Mouse (Mus musculus) forebrain, postnatal 0 days (tissue): ENCODE measurements around the gene Ascc2. TPM values are rescaled to one million over a fixed set of nuclear protein-coding genes. Genes with fewer than 3 reads are reported as not detected.
A peak's percentile ranks its signal among the peaks of the same experiment; 100 is the strongest.

Source experiments
- ATAC-seq: fragments of 200-750 bp; cut with Nextera tagmentation; 2 replicates; pipeline ENCODE4 v1.8.0; 2017; ENCODE audit warnings: mild to moderate bottlenecking, moderate library complexity
- DNase-seq: peaks from one replicate; pipeline ENCODE4 v3.0.0-alpha.2; 2015
- H3K27ac ChIP-seq: fragments of 300-500 bp; sonication (generic); 2 replicates; pipeline ENCODE4 v1.5.1; 2014; ENCODE audit warnings: low read depth, mild to moderate bottlenecking, antibody characterized with exemption, low read length, moderate library complexity, mixed read lengths
- H3K27me3 ChIP-seq: fragments of 300-500 bp; sonication (generic); 2 replicates; pipeline ENCODE4 v1.6.1; 2014; ENCODE audit warnings: mild to moderate bottlenecking, low read length, mixed read lengths; ENCODE audit not compliant: insufficient read depth
- H3K36me3 ChIP-seq: fragments of 300-500 bp; sonication (generic); 2 replicates; pipeline ENCODE4 v1.6.1; 2014; ENCODE audit warnings: mild to moderate bottlenecking, moderate library complexity; ENCODE audit not compliant: insufficient read depth
- H3K4me1 ChIP-seq: fragments of 300-500 bp; sonication (generic); 2 replicates; pipeline ENCODE4 v1.6.1; 2014; ENCODE audit warnings: antibody characterized with exemption; ENCODE audit not compliant: insufficient read depth
- H3K4me2 ChIP-seq: fragments of 300-500 bp; sonication (generic); 2 replicates; pipeline ENCODE4 v1.6.1; 2014; ENCODE audit warnings: low read depth, mild to moderate bottlenecking, moderate library complexity
- H3K4me3 ChIP-seq: fragments of 300-500 bp; sonication (generic); 2 replicates; pipeline ENCODE4 v1.5.1; 2014; ENCODE audit warnings: low read depth, low read length, mixed read lengths
- H3K9ac ChIP-seq: fragments of 300-500 bp; sonication (generic); 2 replicates; pipeline ENCODE4 v1.6.1; 2014; ENCODE audit warnings: mild to moderate bottlenecking
- H3K9me3 ChIP-seq: fragments of 300-500 bp; sonication (generic); 2 replicates; pipeline ENCODE4 v1.6.1; 2016; ENCODE audit warnings: low read length
- CTCF ChIP-seq: sonication (generic); IDR thresholded peaks from 2 replicates; pipeline ENCODE4 v1.5.1; 2016; ENCODE audit warnings: antibody characterized with exemption, control low read depth, low read depth
- WGBS: fragments of 180-500 bp; shearing (Covaris S2); extraction: QIAGEN DNeasy Blood & Tissue Kit; methylation state at CpG from one replicate; pipeline ENCODE4 v1.1.7; 2014; 5-methylcytosine and 5-hydroxymethylcytosine counted together
- polyA plus RNA-seq: library from polyadenylated mRNA; unstranded; fragments of >200 nt; fragmentation: Nextera tagmentation; extraction: Ambion mirVana; gene quantifications from 2 replicates; pipeline ENCODE4 v1.2.1, GENCODE M21; 2015
- total RNA-seq: library from RNA; depleted of rRNA; stranded (reverse); fragments of >200 nt; gene quantifications from 2 replicates; pipeline ENCODE4 v1.2.3, GENCODE M21; 2014; rRNA removed

Gene Ascc2
- total RNA-seq (14.5 and 17.3 TPM in 2 replicates), polyA plus RNA-seq (12.0 and 14.3 TPM in 2 replicates)

GRCm38 (mm10) chr11:4637534-4638234 is at the start of gene Ascc2:
TSS of gene Ascc2 (plus strand) at chr11:4637747.
- H3K4me3 ChIP-seq, result peak within 1 kb of the TSS; percentile 71
- peak within 1 kb of the TSS; percentile 75 for H3K9ac ChIP-seq
- H3K4me1 ChIP-seq, result peaks cover 7% of the 10 kb centered on the region; the same call in 1 of the 2 replicates
- WGBS, result under 1% methylated on average over 35 of the region's 35 CpGs
- H3K4me2 ChIP-seq, result peak within 1 kb of the TSS; percentile 69
- DNase-seq, result peak; percentile 82
- H3K27me3 ChIP-seq, result no peaks in the 10 kb centered on the region
- H3K9me3 ChIP-seq, result no peaks in the 10 kb centered on the region
- peak; percentile 38 for TF ChIP-seq CTCF
- H3K27ac ChIP-seq, result peak within 1 kb of the TSS; percentile 83
- ATAC-seq, result peak; percentile 95
- H3K36me3 ChIP-seq, result 0 out of 2 replicates have a peak, but pooled peaks cover 6% of the 10 kb centered on the region

- 79% methylated on average over 4 of the region's 4 CpGs for WGBS
- DNase-seq (no peak), ATAC-seq (no peak)
- no peaks in the 10 kb centered on the region for H3K9me3 ChIP-seq
- H3K4me1 ChIP-seq, result peaks cover 10% of the 10 kb centered on the region; the same call in 1 of the 2 replicates
- H3K4me2 ChIP-seq, result no peak overlapping the region
- no peak overlapping the region for H3K27ac ChIP-seq
- no peak for TF ChIP-seq CTCF
- no peaks in the 10 kb centered on the region for H3K36me3 ChIP-seq
- H3K4me3 ChIP-seq, result no peak overlapping the region
- H3K27me3 ChIP-seq, result no peaks in the 10 kb centered on the region
- H3K9ac ChIP-seq, result no peak overlapping the region
Measured at GRCm38 (mm10) chr11:4591811-4592210, 45.7 kb upstream of the Ascc2 start.

GRCm38 (mm10) chr11:4593491-4593848 is 44.1 kb upstream of the Ascc2 start:
- WGBS, result 15% methylated on average over 5 of the region's 5 CpGs
- DNase-seq (no peak), ATAC-seq (no peak)
- H3K27me3 ChIP-seq, result no peaks in the 10 kb centered on the region
- no peaks in the 10 kb centered on the region for H3K9me3 ChIP-seq
- no peak for TF ChIP-seq CTCF
- peaks cover 10% of the 10 kb centered on the region; the same call in 1 of the 2 replicates for H3K4me1 ChIP-seq
- H3K27ac ChIP-seq, result no peak overlapping the region
- peak overlapping the region; percentile 59 for H3K4me2 ChIP-seq
- H3K36me3 ChIP-seq, result no peaks in the 10 kb centered on the region
- H3K9ac ChIP-seq, result peak overlapping the region; percentile 96
- peak overlapping the region; percentile 94 for H3K4me3 ChIP-seq

- WGBS, result 5% methylated on average over 43 of the region's 45 CpGs
- peak overlapping the region; percentile 59 for H3K4me2 ChIP-seq
- peak; percentile 31 for DNase-seq
Measured at GRCm38 (mm10) chr11:4593849-4594607, 43.5 kb upstream of the Ascc2 start.

GRCm38 (mm10) chr11:4594608-4595500 is 42.7 kb upstream of the Ascc2 start, which contains the start of gene Mtmr3:
TSS of gene Mtmr3 (minus strand) at chr11:4594863.
- 7% methylated on average over 41 of the region's 53 CpGs for WGBS
- no peak for TF ChIP-seq CTCF
- Histone ChIP-seq H3K4me1 (peaks cover 10% of the 10 kb centered on the region; the same call in 1 of the 2 replicates), H3K4me2 (peak within 1 kb of the TSS; percentile 59), H3K36me3 (no peaks in the 10 kb centered on the region), H3K4me3 (peak within 1 kb of the TSS; percentile 94), H3K27ac (peak within 1 kb of the TSS; percentile 96), H3K9ac (peak within 1 kb of the TSS; percentile 96), H3K27me3 (no peaks in the 10 kb centered on the region), H3K9me3 (no peaks in the 10 kb centered on the region)
- DNase-seq (peak; percentile 96), ATAC-seq (peak; percentile 89)

More at GRCm38 (mm10) chr11:4593849-4594607, 43.5 kb upstream of the Ascc2 start:
- peak overlapping the region; percentile 96 for H3K27ac ChIP-seq
- H3K27me3 ChIP-seq, result no peaks in the 10 kb centered on the region
- 0 out of 2 replicates have a peak, but pooled peaks have one; percentile 35 for TF ChIP-seq CTCF
- H3K4me3 ChIP-seq, result peak overlapping the region; percentile 94
- peak overlapping the region; percentile 96 for H3K9ac ChIP-seq
- H3K9me3 ChIP-seq, result no peaks in the 10 kb centered on the region
- ATAC-seq, result peak; percentile 84
- H3K36me3 ChIP-seq, result no peaks in the 10 kb centered on the region
- peaks cover 10% of the 10 kb centered on the region; the same call in 1 of the 2 replicates for H3K4me1 ChIP-seq

GRCm38 (mm10) chr11:4598411-4598810 is 39.1 kb upstream of the Ascc2 start:
- WGBS, result 92% methylated on average over 2 of the region's 2 CpGs
- Histone ChIP-seq H3K27ac (no peak overlapping the region), H3K4me3 (no peak overlapping the region), H3K27me3 (no peaks in the 10 kb centered on the region), H3K9me3 (no peaks in the 10 kb centered on the region), H3K36me3 (no peaks in the 10 kb centered on the region), H3K4me2 (no peak overlapping the region), H3K4me1 (no peaks in the 10 kb centered on the region), H3K9ac (no peak overlapping the region)
- no peak for TF ChIP-seq CTCF
- no peak for ATAC-seq
- DNase-seq, result no peak
